Mouse (Mus musculus): ENCODE results near the gene Cited2.
A peak's percentile ranks its signal among the peaks of the same experiment; 100 is the strongest.

The Cited2 gene

GRCm38 (mm10) chr10:17723871-17724741, 1.1 kb downstream of the Cited2 start:
- DNase-seq = peak; percentile 54 to 56

GRCm38 (mm10) chr10:17725037-17725584, 2.1 kb downstream of the Cited2 start:
- DNase-seq = no peak

GRCm38 (mm10) chr10:17725644-17726372, 2.8 kb downstream of the Cited2 start:
- DNase-seq = peak; percentile 24 to 25

GRCm38 (mm10) chr10:17726373-17726720, 3.3 kb downstream of the Cited2 start:
- DNase-seq = peak in 1 of 2 experiments; percentile 25

GRCm38 (mm10) chr10:17727161-17727925, 4.3 kb downstream of the Cited2 start:
- peak; percentile 53 to 64 for DNase-seq

GRCm38 (mm10) chr10:17727926-17728279, 4.9 kb downstream of the Cited2 start:
- peak; percentile 26 to 47 for DNase-seq

- DNase-seq = no peak
These were observed 5.7 kb downstream of the Cited2 start for GRCm38 (mm10) chr10:17728711-17729110.

- DNase-seq = no peak
These were observed 6.5 kb downstream of the Cited2 start for GRCm38 (mm10) chr10:17729476-17729875.

GRCm38 (mm10) chr10:17733057-17733456, 10.0 kb downstream of the Cited2 start:
- DNase-seq = peak; percentile 56 to 86

- DNase-seq = no peak
These were observed 19.6 kb downstream of the Cited2 start for GRCm38 (mm10) chr10:17742581-17742980.

- DNase-seq = no peak
These were observed 29.5 kb downstream of the Cited2 start for GRCm38 (mm10) chr10:17752478-17752877.

GRCm38 (mm10) chr10:17759772-17760171, 36.8 kb downstream of the Cited2 start:
- no peak for DNase-seq

- DNase-seq = no peak
These were observed 38.0 kb downstream of the Cited2 start for GRCm38 (mm10) chr10:17760750-17761613.

GRCm38 (mm10) chr10:17761652-17762051, 38.6 kb downstream of the Cited2 start:
- no peak for DNase-seq

GRCm38 (mm10) chr10:17762946-17763345, 39.9 kb downstream of the Cited2 start:
- DNase-seq = no peak

GRCm38 (mm10) chr10:17769856-17770255, 46.8 kb downstream of the Cited2 start:
- DNase-seq = no peak

- peak in 1 of 2 experiments; percentile 3 for DNase-seq
These were observed 49.3 kb downstream of the Cited2 start for GRCm38 (mm10) chr10:17772364-17772763.

GRCm38 (mm10) chr10:17774366-17774765, 51.3 kb downstream of the Cited2 start:
- no peak for DNase-seq

GRCm38 (mm10) chr10:17775079-17775478, 52.1 kb downstream of the Cited2 start:
- no peak for DNase-seq
